Mouse (Mus musculus) megakaryocyte, embryonic 14.5 days (primary cell): ENCODE measurements around the gene Kcnmb2. TPM values are rescaled to one million over a fixed set of nuclear protein-coding genes. Genes with fewer than 3 reads are reported as not detected.

ENCODE experiments used
- H3K27me3 ChIP-seq: replicated peaks from 2 replicates; pipeline ENCODE3; 2012; ENCODE audit warnings: inconsistent platforms
- H3K36me3 ChIP-seq: replicated peaks from 2 replicates; pipeline ENCODE3; 2012; ENCODE audit warnings: low read length, inconsistent platforms, mixed read lengths
- H3K4me1 ChIP-seq: 2 replicates; pipeline ENCODE4 v1.6.1; 2012; ENCODE audit warnings: inconsistent platforms
- H3K4me3 ChIP-seq: replicated peaks from 2 replicates; pipeline ENCODE3; 2012; ENCODE audit warnings: moderate library complexity, mild to moderate bottlenecking, inconsistent platforms
- H3K9me3 ChIP-seq: 2 replicates; pipeline ENCODE4 v1.6.1; 2012; ENCODE audit warnings: inconsistent platforms
- FLI1 ChIP-seq: IDR thresholded peaks from 2 replicates; pipeline ENCODE4 v1.6.1; 2012; ENCODE audit warnings: low read length, inconsistent platforms, mixed read lengths
- GATA1 ChIP-seq: IDR thresholded peaks from 3 replicates; pipeline ENCODE4 v1.6.1; 2012; ENCODE audit warnings: mixed read lengths, low read length, inconsistent platforms, borderline replicate concordance
- polyA plus RNA-seq: library from polyadenylated mRNA; stranded (reverse); fragments of >175 nt; gene quantifications from 2 replicates; pipeline ENCODE4 v1.2.3, GENCODE M21; 2012; ENCODE audit warnings: low replicate concordance; ENCODE audit not compliant: insufficient read depth

Kcnmb2 gene
- polyA plus RNA-seq, 1 experiment: not detected

DNA sequence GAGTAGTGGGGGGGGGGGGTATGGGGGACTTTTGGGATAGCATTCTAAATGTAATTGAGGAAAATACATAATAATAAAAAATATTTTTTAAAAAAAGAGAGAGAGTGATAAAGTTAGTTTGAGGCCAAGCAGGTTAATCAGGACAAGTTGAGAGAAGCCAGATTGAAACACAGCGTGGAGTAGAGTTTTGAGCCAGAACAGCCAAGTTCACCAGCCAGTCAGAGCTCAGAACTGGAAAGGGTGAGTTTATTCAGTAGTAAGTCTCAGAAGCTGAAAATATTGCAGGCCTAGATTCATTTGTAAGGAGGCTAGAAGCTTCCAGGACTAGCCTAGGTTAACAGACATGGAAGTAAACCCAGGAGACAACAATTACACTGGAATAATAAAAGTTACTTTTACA lies 26.2 kb downstream of the Kcnmb2 start:
- H3K9me3 ChIP-seq: peaks cover 4% of the 10 kb centered on the region; the same call in 1 of the 2 replicates
- TF ChIP-seq GATA1 (no peak), FLI1 (no peak)
- H3K4me1 ChIP-seq: no peaks in the 10 kb centered on the region
- no peaks in the 10 kb centered on the region for H3K27me3 ChIP-seq
- no peaks in the 10 kb centered on the region for H3K36me3 ChIP-seq
- H3K4me3 ChIP-seq: no peak overlapping the region

DNA sequence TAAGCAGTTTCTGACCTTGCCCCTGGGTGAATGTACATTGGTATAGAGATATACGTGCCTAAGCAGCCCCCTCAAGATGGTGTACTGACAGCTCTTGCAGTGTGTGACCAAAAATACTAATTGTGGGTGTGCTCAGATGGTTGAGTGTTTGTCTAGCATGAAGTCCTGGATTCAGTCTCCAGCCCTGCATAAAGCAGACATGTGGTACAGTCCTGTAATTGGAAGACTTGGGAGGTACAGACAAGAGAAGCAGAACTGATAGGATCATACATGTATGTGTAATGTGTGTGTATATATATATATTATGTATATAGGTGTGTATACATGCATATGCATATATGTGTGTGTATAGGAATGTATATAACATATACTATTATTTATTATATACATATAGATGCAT lies 32.4 kb downstream of the Kcnmb2 start:
- Histone ChIP-seq H3K27me3 (no peaks in the 10 kb centered on the region), H3K36me3 (no peaks in the 10 kb centered on the region), H3K9me3 (no peaks in the 10 kb centered on the region), H3K4me3 (no peak overlapping the region), H3K4me1 (no peaks in the 10 kb centered on the region)
- TF ChIP-seq FLI1 (no peak), GATA1 (no peak)

GRCm38 (mm10) chr3:31941478-31941877 lies 39.2 kb downstream of the Kcnmb2 start:
- no peaks in the 10 kb centered on the region for H3K4me1 ChIP-seq
- TF ChIP-seq FLI1: no peak
- TF ChIP-seq GATA1: no peak
- no peaks in the 10 kb centered on the region for H3K27me3 ChIP-seq
- H3K9me3 ChIP-seq: no peaks in the 10 kb centered on the region
- H3K36me3 ChIP-seq: no peaks in the 10 kb centered on the region
- H3K4me3 ChIP-seq: no peak overlapping the region

- H3K4me1 ChIP-seq: no peaks in the 10 kb centered on the region
- H3K9me3 ChIP-seq: 0 out of 2 replicates have a peak, but pooled peaks cover 4% of the 10 kb centered on the region
- H3K27me3 ChIP-seq: no peaks in the 10 kb centered on the region
- TF ChIP-seq FLI1 (no peak), GATA1 (no peak)
- no peaks in the 10 kb centered on the region for H3K36me3 ChIP-seq
- H3K4me3 ChIP-seq: no peak overlapping the region
Observed at GRCm38 (mm10) chr3:31954213-31954612, 51.9 kb downstream of the Kcnmb2 start.

DNA sequence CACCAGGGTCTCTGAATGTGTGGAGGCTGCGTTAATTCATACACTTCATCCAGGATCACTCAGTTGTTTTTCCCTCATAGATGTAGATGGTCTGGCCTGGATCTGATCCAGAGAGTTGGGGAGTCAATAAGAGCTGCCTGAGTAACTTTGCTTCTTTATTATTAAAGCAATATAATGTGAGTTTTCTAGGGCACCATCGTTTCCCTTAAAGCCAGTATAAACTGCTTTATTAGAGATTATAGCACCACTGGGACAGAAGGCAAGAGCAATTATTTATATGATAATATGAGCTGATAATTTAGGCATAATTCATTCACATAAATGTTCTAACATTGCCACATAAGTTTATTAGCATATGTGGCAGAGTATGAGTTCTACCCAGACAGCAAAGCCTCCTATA lies 52.7 kb downstream of the Kcnmb2 start:
- TF ChIP-seq FLI1: no peak
- no peak for TF ChIP-seq GATA1
- Histone ChIP-seq H3K9me3 (peaks cover 7% of the 10 kb centered on the region; the same call in 1 of the 2 replicates), H3K36me3 (no peaks in the 10 kb centered on the region), H3K4me3 (no peak overlapping the region), H3K4me1 (no peaks in the 10 kb centered on the region), H3K27me3 (no peaks in the 10 kb centered on the region)

DNA sequence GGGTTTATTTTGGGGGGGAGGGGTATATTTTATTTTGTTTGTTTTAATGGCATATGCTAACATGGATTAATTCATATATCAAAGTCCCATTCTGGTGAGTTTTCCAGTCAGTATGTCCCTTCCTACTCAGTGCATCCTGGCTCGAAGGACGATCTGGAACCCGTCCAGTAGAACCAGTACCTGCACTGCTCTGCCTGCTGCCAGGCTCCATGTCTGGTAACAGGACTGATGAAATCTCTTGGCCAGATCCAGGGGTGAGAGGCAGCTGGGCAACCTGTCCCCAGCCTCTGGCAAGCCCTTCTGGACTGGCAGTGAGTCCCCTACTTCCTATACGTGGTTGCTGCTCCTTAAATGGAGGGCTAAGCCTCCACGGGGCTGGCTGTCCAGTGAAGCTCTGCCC lies 57.5 kb downstream of the Kcnmb2 start:
- no peaks in the 10 kb centered on the region for H3K4me1 ChIP-seq
- no peaks in the 10 kb centered on the region for H3K36me3 ChIP-seq
- no peak overlapping the region for H3K4me3 ChIP-seq
- H3K9me3 ChIP-seq: peaks cover 3% of the 10 kb centered on the region; the same call in 1 of the 2 replicates
- H3K27me3 ChIP-seq: no peaks in the 10 kb centered on the region
- no peak for TF ChIP-seq FLI1
- TF ChIP-seq GATA1: no peak

DNA sequence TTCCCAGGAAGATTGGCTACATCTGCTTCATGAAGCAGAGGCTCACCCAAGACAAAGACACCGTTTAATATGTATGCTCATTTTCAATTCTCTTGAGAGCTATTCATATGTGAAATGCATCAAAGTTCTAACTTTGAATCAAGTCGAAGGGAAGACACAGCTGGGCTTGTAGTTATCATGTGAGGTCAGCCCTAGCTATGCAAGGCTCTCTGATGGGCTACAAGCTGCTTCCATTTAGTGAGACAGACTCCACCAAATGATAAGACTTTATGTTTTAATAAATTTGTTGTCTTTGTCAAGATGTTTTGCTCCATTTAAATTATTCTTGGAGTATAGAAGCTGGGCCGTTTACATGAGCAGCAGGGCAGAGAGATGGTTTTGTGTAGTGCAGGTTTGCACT lies 58.9 kb downstream of the Kcnmb2 start:
- H3K36me3 ChIP-seq: no peaks in the 10 kb centered on the region
- no peaks in the 10 kb centered on the region for H3K4me1 ChIP-seq
- TF ChIP-seq GATA1: no peak
- no peak for TF ChIP-seq FLI1
- no peaks in the 10 kb centered on the region for H3K27me3 ChIP-seq
- no peak overlapping the region for H3K4me3 ChIP-seq
- H3K9me3 ChIP-seq: peaks cover 3% of the 10 kb centered on the region; the same call in 1 of the 2 replicates

- no peaks in the 10 kb centered on the region for H3K36me3 ChIP-seq
- TF ChIP-seq FLI1: no peak
- no peak for TF ChIP-seq GATA1
- H3K27me3 ChIP-seq: no peaks in the 10 kb centered on the region
- H3K4me1 ChIP-seq: no peaks in the 10 kb centered on the region
- H3K4me3 ChIP-seq: no peak overlapping the region
- H3K9me3 ChIP-seq: peaks cover 3% of the 10 kb centered on the region; the same call in 1 of the 2 replicates
Observed at GRCm38 (mm10) chr3:31963076-31963475, 60.8 kb downstream of the Kcnmb2 start.

DNA sequence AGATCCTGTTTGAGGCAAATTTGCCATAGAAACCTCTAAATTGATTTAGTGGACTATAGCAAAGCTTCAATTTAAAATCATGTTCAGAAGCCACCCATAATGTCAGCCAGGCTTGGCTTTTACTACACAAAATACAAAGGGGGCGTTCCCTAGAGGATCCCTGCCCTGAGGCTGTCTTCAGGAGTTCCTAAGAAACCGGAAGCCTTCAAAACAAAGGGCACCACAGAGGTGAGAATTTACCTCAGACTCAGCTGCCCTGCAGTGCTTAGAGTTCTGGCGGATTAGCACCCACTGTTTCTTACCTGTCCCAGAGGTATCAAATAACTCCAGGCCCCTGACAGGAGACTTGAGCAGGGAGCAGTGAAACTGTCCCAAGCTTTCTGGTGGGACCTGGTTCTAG lies 77.4 kb downstream of the Kcnmb2 start:
- Histone ChIP-seq H3K9me3 (peaks cover 5% of the 10 kb centered on the region; the same call in 1 of the 2 replicates), H3K4me3 (no peak overlapping the region), H3K36me3 (no peaks in the 10 kb centered on the region), H3K27me3 (no peaks in the 10 kb centered on the region), H3K4me1 (no peaks in the 10 kb centered on the region)
- TF ChIP-seq FLI1: no peak

DNA sequence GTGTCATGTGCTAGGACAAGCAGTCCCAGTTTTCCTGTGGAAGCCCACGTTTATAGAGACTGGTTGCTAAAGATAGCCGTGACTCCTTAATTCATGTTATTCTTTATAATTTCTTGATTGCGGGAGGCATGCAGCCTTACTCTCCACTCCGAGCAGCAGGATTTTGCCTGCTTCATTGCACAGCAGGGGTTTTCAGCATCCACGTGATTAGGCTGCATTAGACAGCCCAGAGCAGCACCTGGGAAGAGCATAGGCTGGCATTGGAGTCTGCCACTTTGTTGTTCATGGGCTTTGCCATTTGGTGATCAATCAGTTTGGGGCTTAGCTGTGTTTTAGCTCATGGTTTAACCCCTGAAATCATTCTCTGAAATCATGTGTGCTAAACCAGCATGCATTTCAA lies 80.1 kb downstream of the Kcnmb2 start:
- Histone ChIP-seq H3K36me3 (no peaks in the 10 kb centered on the region), H3K27me3 (no peaks in the 10 kb centered on the region), H3K9me3 (peaks cover 10% of the 10 kb centered on the region; the same call in 1 of the 2 replicates), H3K4me1 (no peaks in the 10 kb centered on the region), H3K4me3 (no peak overlapping the region)
- TF ChIP-seq FLI1 (no peak), GATA1 (no peak)

- H3K36me3 ChIP-seq: no peaks in the 10 kb centered on the region
- H3K27me3 ChIP-seq: no peaks in the 10 kb centered on the region
- H3K4me3 ChIP-seq: no peak overlapping the region
- TF ChIP-seq FLI1 (no peak), GATA1 (no peak)
- no peaks in the 10 kb centered on the region for H3K4me1 ChIP-seq
- H3K9me3 ChIP-seq: peaks cover 17% of the 10 kb centered on the region
Observed at GRCm38 (mm10) chr3:31985103-31985502, 82.8 kb downstream of the Kcnmb2 start.
